Mouse (Mus musculus): ENCODE data around the gene Sp2. TPM values are rescaled to one million over a fixed set of nuclear protein-coding genes. Genes with fewer than 3 reads are reported as not detected.

The Sp2 gene
- polyA plus RNA-seq, 1 experiment from 2014 or later, result 14.9 TPM

- Histone ChIP-seq H3K27me3 (no peaks in the 10 kb centered on the region), H3K9me3 (no peaks in the 10 kb centered on the region), H3K36me3 (peaks cover 37% of the 10 kb centered on the region), H3K4me2 (replicated peaks) (no peak overlapping the region), H3K9ac (replicated peaks) (no peak overlapping the region), H3K4me1 (no peaks in the 10 kb centered on the region), H3K27ac (replicated peaks) (no peak overlapping the region), H3K4me3 (no peak overlapping the region)
- ATAC-seq (replicated peaks), result 0 out of 2 replicates have a peak, but pooled peaks have one; percentile 41
- 15% methylated on average over 8 of the region's 8 CpGs for WGBS
Observed at GRCm38 (mm10) chr11:96963580-96963979, 19.2 kb downstream of the Sp2 start.

- ATAC-seq (replicated peaks), result no peak
- WGBS, result 93% methylated on average over 10 of the region's 10 CpGs
- Histone ChIP-seq H3K4me2 (replicated peaks) (no peak overlapping the region), H3K4me3 (no peak overlapping the region), H3K27me3 (no peaks in the 10 kb centered on the region), H3K27ac (replicated peaks) (no peak overlapping the region), H3K9ac (replicated peaks) (no peak overlapping the region), H3K4me1 (no peaks in the 10 kb centered on the region), H3K36me3 (peaks cover 74% of the 10 kb centered on the region), H3K9me3 (no peaks in the 10 kb centered on the region)
Observed at GRCm38 (mm10) chr11:96957061-96957805, 25.5 kb downstream of the Sp2 start.

- no peak for ATAC-seq (replicated peaks)
- no peaks in the 10 kb centered on the region for H3K27me3 ChIP-seq
- 63% methylated on average over 20 of the region's 20 CpGs for WGBS
- peaks cover 72% of the 10 kb centered on the region for H3K36me3 ChIP-seq
- H3K27ac ChIP-seq (replicated peaks), result no peak overlapping the region
- no peak overlapping the region for H3K4me2 ChIP-seq (replicated peaks)
- no peaks in the 10 kb centered on the region for H3K9me3 ChIP-seq
- no peaks in the 10 kb centered on the region for H3K4me1 ChIP-seq
- no peak overlapping the region for H3K4me3 ChIP-seq
- no peak overlapping the region for H3K9ac ChIP-seq (replicated peaks)
Observed at GRCm38 (mm10) chr11:96956009-96956724, 26.6 kb downstream of the Sp2 start.

GRCm38 (mm10) chr11:96955094-96955493 is 27.7 kb downstream of the Sp2 start:
- H3K9ac ChIP-seq (replicated peaks), result no peak overlapping the region
- H3K27ac ChIP-seq (replicated peaks), result no peak overlapping the region
- WGBS, result 88% methylated on average over 4 of the region's 4 CpGs
- no peak for ATAC-seq (replicated peaks)
- H3K27me3 ChIP-seq, result no peaks in the 10 kb centered on the region
- peaks cover 72% of the 10 kb centered on the region for H3K36me3 ChIP-seq
- no peak overlapping the region for H3K4me3 ChIP-seq
- H3K9me3 ChIP-seq, result no peaks in the 10 kb centered on the region
- H3K4me1 ChIP-seq, result no peaks in the 10 kb centered on the region
- H3K4me2 ChIP-seq (replicated peaks), result no peak overlapping the region

- H3K9ac ChIP-seq (replicated peaks), result no peak overlapping the region
- H3K27ac ChIP-seq (replicated peaks), result no peak overlapping the region
- 80% methylated on average over 6 of the region's 6 CpGs for WGBS
- peaks cover 59% of the 10 kb centered on the region for H3K36me3 ChIP-seq
- no peak overlapping the region for H3K4me3 ChIP-seq
- H3K4me1 ChIP-seq, result no peaks in the 10 kb centered on the region
- no peak for ATAC-seq (replicated peaks)
- no peaks in the 10 kb centered on the region for H3K27me3 ChIP-seq
- H3K9me3 ChIP-seq, result no peaks in the 10 kb centered on the region
- no peak overlapping the region for H3K4me2 ChIP-seq (replicated peaks)
Observed at GRCm38 (mm10) chr11:96952896-96953295, 29.9 kb downstream of the Sp2 start.

GRCm38 (mm10) chr11:96952426-96952825 is 30.3 kb downstream of the Sp2 start:
- WGBS, result 87% methylated on average over 10 of the region's 10 CpGs
- H3K9ac ChIP-seq (replicated peaks), result no peak overlapping the region
- H3K36me3 ChIP-seq, result peaks cover 54% of the 10 kb centered on the region

GRCm38 (mm10) chr11:96950767-96951166 is 32.0 kb downstream of the Sp2 start:
- H3K4me3 ChIP-seq, result no peak overlapping the region
- no peak overlapping the region for H3K4me2 ChIP-seq (replicated peaks)
- H3K9me3 ChIP-seq, result no peaks in the 10 kb centered on the region
- 97% methylated on average over 3 of the region's 3 CpGs for WGBS
- H3K9ac ChIP-seq (replicated peaks), result no peak overlapping the region
- H3K4me1 ChIP-seq, result no peaks in the 10 kb centered on the region; the same call in 1 of the 2 replicates
- no peak for ATAC-seq (replicated peaks)
- H3K27ac ChIP-seq (replicated peaks), result no peak overlapping the region
- no peaks in the 10 kb centered on the region for H3K27me3 ChIP-seq
- H3K36me3 ChIP-seq, result peaks cover 50% of the 10 kb centered on the region

More at GRCm38 (mm10) chr11:96952426-96952825, 30.3 kb downstream of the Sp2 start:
- H3K4me2 ChIP-seq (replicated peaks), result no peak overlapping the region
- no peak for ATAC-seq (replicated peaks)
- no peaks in the 10 kb centered on the region for H3K4me1 ChIP-seq
- no peaks in the 10 kb centered on the region for H3K9me3 ChIP-seq
- H3K4me3 ChIP-seq, result no peak overlapping the region
- H3K27ac ChIP-seq (replicated peaks), result no peak overlapping the region
- no peaks in the 10 kb centered on the region for H3K27me3 ChIP-seq

GRCm38 (mm10) chr11:96947849-96948248 is 34.9 kb downstream of the Sp2 start:
- Histone ChIP-seq H3K27me3 (no peaks in the 10 kb centered on the region), H3K4me2 (replicated peaks) (no peak overlapping the region), H3K4me1 (peaks cover 18% of the 10 kb centered on the region), H3K27ac (replicated peaks) (no peak overlapping the region), H3K4me3 (no peak overlapping the region), H3K9me3 (no peaks in the 10 kb centered on the region), H3K36me3 (peaks cover 26% of the 10 kb centered on the region), H3K9ac (replicated peaks) (no peak overlapping the region)
- WGBS, result 97% methylated on average over 4 of the region's 4 CpGs
- ATAC-seq (replicated peaks), result no peak

GRCm38 (mm10) chr11:96946498-96946897 is 36.3 kb downstream of the Sp2 start:
- ATAC-seq (replicated peaks), result no peak

GRCm38 (mm10) chr11:96944844-96945580 is 37.7 kb downstream of the Sp2 start:
- H3K9ac ChIP-seq (replicated peaks), result peak overlapping the region; percentile 60
- H3K9me3 ChIP-seq, result no peaks in the 10 kb centered on the region
- H3K4me2 ChIP-seq (replicated peaks), result peak overlapping the region; percentile 92
- ATAC-seq (replicated peaks), result no peak
- no peaks in the 10 kb centered on the region for H3K27me3 ChIP-seq
- H3K4me1 ChIP-seq, result peaks cover 18% of the 10 kb centered on the region
- H3K4me3 ChIP-seq, result peak overlapping the region; percentile 54
- H3K36me3 ChIP-seq, result 0 out of 2 replicates have a peak, but pooled peaks cover under 1% of the 10 kb centered on the region
- H3K27ac ChIP-seq (replicated peaks), result no peak overlapping the region
- 84% methylated on average over 14 of the region's 14 CpGs for WGBS

More at GRCm38 (mm10) chr11:96946498-96946897, 36.3 kb downstream of the Sp2 start:
- no peak overlapping the region for H3K9ac ChIP-seq (replicated peaks)
- no peaks in the 10 kb centered on the region for H3K27me3 ChIP-seq
- no peak overlapping the region for H3K4me3 ChIP-seq
- H3K36me3 ChIP-seq, result peaks cover 13% of the 10 kb centered on the region; the same call in 1 of the 2 replicates
- 73% methylated on average over 9 of the region's 9 CpGs for WGBS
- H3K4me2 ChIP-seq (replicated peaks), result no peak overlapping the region
- H3K27ac ChIP-seq (replicated peaks), result 0 out of 2 replicates have a peak overlapping the region, but pooled peaks have one; percentile 8
- no peaks in the 10 kb centered on the region for H3K9me3 ChIP-seq
- peaks cover 18% of the 10 kb centered on the region for H3K4me1 ChIP-seq

GRCm38 (mm10) chr11:96943746-96944304 is 38.9 kb downstream of the Sp2 start, which contains the start of gene Pnpo:
Gene Pnpo, minus strand, starts transcription at chr11:96943986.
- no peaks in the 10 kb centered on the region for H3K27me3 ChIP-seq
- peaks cover 18% of the 10 kb centered on the region for H3K4me1 ChIP-seq
- WGBS, result under 1% methylated on average over 29 of the region's 29 CpGs
- 0 out of 2 replicates have a peak within 1 kb of the TSS, but pooled peaks have one; percentile 17 for H3K27ac ChIP-seq (replicated peaks)
- H3K9ac ChIP-seq (replicated peaks), result peak within 1 kb of the TSS; percentile 60
- H3K4me2 ChIP-seq (replicated peaks), result peak within 1 kb of the TSS; percentile 92
- no peaks in the 10 kb centered on the region for H3K36me3 ChIP-seq
- peak within 1 kb of the TSS; percentile 54 for H3K4me3 ChIP-seq
- ATAC-seq (replicated peaks), result peak; percentile 98
- H3K9me3 ChIP-seq, result no peaks in the 10 kb centered on the region
